Mouse (Mus musculus): Measurements from ENCODE around the gene Alg9.
"Not testable (repeated sequence)": the region's sequence is repeated elsewhere in the genome, so short reads cannot be mapped to it uniquely, and the experiment has no call there.

Gene Alg9

GRCm38 (mm10) chr9:50819716-50820115 is 44.9 kb downstream of the Alg9 start:
- no peak for DNase-seq

DNA sequence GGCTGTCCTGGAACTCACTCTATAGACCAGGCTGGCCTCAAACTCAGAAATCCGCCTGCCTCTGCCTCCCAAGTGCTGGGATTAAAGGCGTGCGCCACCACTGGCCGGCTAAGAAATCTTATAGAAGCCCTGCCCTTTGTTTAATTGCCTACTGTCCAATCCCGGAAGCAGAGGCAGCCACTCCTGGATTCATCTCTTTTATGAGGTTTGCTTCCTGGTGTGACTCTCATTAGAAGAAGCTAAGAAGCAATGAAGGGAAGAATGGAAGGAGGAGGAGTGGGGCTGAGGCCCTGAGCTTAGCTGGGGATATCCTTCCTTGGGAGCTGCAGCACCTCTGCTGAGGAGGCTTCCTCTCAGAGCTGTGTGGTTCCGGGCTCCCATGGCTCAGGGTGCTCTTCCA is 46.8 kb downstream of the Alg9 start:
- DNase-seq, result no peak

DNA sequence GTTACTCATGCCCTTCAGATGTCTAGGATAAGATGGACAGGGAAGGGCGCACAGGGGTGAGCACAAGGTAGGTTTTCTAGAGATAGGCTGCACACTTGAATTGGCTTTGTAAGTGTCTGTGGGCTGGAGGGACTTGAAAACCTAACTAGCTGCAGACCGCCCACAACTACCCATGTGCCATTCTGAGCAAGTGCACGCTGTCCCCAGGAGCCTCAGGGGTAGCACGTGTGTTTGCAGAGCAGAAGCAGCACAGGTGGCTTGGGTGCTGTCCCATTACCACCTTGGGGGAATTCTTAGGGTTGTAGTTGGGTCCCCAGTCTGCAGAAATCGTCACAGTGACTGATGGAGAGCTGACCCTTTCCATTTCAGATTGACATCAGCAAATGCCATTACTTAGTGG is 47.4 kb downstream of the Alg9 start:
- DNase-seq, result no peak

- no peak for DNase-seq
Measured at GRCm38 (mm10) chr9:50823779-50824453, 49.1 kb downstream of the Alg9 start.

DNA sequence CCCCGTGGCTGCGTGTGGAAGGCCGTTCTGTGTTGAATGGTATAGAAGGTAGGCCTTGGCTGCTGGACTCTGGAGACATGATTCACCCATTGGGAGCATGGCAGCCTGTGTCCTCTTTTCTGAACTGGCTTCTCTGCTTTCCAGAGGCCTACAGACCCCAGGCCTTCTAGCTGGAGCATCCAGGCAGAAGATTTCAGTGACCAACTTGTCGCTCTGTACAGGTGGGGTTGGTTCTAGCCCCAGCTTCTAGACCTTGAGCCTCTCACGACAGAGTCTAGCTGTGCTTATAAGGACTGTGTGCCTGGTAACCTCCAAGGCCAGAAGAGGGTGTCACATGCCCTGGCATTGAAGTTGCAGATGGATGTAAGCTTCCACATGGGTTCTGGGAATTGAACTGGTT is 56.7 kb downstream of the Alg9 start:
- DNase-seq, result no peak

DNA sequence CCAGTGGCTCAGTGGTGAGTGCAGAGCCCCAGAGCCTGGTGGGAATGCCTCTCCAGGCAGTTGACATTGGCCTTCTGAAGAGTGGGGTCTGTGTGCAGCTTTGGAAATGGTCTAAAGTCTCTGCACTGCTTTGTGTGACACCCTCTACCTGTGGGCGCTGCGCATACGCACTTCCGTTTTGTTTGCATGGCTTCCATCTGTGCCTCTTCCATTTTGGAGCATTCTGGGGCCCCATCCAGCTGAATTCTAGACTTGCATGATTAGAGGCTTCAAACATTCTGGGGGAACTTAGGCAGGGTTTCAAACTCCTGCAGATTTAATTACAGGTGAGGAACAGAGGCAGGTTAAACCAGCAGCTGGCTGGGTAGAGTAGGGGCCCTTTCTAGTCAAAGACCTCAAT is 57.3 kb downstream of the Alg9 start:
- DNase-seq, result no peak

- DNase-seq, result not testable (repeated sequence)
Measured at GRCm38 (mm10) chr9:50832582-50832981, 57.8 kb downstream of the Alg9 start.

GRCm38 (mm10) chr9:50833786-50834185 is 59.0 kb downstream of the Alg9 start:
- no peak for DNase-seq

GRCm38 (mm10) chr9:50835068-50835705 is 60.4 kb downstream of the Alg9 start:
- no peak for DNase-seq

GRCm38 (mm10) chr9:50836097-50836496 is 61.3 kb downstream of the Alg9 start:
- no peak for DNase-seq

- DNase-seq, result no peak
Measured at GRCm38 (mm10) chr9:50841079-50841789, 66.4 kb downstream of the Alg9 start.

DNA sequence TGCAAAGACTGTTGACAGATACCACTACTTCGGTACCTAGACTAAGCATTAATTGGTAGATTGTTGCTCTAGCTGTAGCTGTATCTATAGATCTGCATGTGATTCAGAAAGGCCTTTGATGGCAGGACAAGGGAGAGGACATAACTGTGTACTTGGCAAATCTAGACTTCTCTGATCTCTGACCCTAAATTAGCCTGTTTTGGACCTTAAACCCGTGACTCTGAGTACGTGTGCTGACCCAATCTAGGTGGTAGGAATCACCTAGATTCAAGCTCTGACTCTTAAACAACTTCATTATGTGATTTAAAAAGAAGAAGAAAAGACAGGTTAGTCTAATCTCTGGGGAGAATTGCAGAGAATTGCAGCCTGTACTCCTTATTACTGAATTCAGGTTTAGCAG is 70.3 kb downstream of the Alg9 start, which contains the start of gene Ppp2r1b:
Ppp2r1b (plus strand) TSS at position 221 of the 400 bp plus-strand sequence.
- no peak for DNase-seq

DNA sequence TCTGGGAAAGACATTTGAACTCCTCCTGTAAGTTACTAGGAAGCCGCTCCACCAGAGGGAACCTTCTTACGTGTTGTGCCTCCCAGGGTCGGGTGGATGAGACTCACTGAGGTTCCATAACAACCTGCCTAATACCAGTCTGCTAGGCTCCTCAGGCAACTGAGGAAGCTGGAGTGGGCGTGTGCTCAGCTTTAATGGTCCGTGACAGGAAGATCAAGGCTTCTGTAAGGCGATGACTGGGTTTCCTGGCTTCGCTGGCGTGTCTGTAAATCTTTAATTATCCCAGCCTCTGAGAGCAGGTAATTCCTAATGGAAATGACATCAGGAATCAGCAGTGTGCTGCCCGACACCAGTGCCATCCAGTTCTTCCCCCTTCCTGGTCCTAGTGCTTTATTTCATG is 70.7 kb downstream of the Alg9 start:
- DNase-seq, result no peak

- DNase-seq, result no peak
Measured at GRCm38 (mm10) chr9:50847133-50847532, 72.3 kb downstream of the Alg9 start.

DNA sequence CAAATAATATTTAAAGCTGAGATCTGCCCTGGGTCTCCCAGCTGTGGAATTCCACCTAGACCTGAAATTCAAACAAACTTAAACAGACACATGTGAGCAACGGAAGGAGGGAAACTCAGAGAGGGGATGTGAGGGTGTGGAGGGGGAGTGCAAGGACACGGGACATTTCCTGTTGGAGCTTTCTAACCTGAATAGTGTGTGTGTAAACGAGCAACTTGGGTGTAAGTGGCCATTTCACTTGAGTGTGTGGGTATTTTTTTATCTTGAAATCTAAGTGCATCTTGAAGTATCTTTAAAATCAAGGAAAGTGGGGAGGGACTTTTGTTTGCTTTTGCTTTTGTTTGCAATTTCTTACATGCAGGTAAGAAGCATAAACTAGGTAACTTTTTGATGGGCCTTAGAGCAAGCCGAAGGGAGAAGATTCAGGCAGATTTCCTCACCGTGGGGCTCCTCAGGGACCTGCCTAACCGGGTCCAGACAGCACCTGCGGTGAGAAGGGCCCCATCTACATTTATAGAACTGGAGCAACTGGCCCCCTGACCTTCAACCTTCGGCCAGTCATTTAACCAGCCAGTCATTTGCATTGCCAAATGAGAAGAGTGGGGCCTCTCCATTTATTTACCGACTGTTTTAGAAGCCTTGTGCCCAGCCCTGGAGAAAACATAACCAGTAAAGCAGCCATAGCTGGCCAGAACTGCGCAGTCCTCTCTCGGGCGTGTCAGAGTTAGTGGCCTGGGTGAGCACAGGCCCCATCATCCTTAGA is 73.0 kb downstream of the Alg9 start:
- no peak for DNase-seq

DNA sequence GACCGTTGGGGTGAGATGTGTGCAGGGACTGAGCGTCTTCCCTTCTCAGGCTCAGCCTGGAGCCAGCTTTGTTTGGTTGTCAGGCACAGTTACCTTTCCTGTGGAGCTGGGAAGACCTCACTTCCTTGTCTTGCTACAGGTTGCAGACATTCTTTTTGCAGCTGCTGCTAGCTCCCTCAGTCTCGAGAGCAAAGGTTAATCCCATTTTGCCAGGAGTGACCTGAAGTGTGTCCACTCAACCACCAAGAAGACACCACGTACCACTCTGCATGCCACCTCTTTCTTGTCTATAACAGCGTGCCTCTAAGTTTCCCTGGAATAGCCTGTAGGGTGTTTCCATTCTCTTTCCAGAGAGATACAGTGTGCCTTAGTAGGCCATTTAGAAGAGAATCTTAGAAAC is 74.0 kb downstream of the Alg9 start:
- no peak for DNase-seq

DNA sequence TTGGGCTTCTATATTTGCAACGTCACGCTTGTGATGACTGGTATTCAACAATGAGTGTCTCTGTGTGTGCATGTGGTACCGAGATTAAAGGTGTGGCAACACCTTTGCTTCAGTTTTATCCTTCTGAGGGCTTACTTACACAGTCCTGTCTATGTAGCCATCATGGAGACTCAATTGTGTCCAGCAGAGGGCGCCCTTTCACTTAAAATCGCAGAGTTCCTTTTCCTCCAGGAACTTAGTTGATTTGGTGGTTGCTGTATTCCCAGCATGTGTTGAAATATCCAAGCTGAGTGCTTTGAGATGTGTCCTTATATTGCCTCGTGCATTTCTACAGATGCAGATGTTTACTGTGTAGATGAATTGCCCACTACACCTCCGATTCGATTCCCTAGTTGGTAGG is 74.4 kb downstream of the Alg9 start:
- peak; percentile 99 for DNase-seq

DNA sequence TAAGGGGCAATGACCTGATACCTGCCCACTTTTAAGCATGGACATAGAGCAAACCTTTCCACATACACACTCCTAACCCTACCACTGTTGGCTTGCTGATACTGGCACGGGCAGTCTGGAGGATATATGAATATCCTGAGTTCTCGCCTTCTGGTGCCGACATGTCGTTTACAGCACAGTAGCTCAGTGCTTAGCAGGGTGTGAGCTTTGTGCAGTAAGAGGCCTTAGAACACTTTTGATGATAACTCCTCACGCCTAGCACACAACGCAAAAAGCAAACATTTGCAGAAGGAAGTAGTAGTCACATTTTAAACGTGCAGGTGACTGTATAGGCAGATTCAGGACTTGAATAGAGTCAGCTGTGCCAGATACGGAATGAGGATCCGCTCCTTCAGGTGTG is 74.9 kb downstream of the Alg9 start:
- no peak for DNase-seq

DNA sequence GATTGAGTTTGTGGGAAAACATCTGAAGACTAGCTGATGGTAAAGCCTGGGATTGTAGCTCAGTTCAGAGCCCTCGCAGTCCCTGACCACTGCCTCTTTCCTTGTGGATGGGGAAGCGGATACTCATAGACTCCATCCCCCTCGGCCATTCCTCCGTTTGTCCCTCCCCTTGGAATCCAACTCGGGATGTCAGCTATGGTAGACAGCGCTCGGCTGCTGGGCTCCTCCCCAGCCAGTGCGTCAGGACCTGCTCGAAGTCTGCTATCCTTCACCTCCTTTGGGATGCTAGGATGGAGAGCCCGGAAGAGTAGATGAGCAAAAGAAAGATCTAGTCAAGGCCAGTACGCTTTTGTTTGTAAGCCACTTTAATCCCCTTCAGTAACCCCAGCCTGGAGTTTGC is 75.5 kb downstream of the Alg9 start:
- no peak for DNase-seq

GRCm38 (mm10) chr9:50850713-50851112 is 75.9 kb downstream of the Alg9 start:
- no peak for DNase-seq

DNA sequence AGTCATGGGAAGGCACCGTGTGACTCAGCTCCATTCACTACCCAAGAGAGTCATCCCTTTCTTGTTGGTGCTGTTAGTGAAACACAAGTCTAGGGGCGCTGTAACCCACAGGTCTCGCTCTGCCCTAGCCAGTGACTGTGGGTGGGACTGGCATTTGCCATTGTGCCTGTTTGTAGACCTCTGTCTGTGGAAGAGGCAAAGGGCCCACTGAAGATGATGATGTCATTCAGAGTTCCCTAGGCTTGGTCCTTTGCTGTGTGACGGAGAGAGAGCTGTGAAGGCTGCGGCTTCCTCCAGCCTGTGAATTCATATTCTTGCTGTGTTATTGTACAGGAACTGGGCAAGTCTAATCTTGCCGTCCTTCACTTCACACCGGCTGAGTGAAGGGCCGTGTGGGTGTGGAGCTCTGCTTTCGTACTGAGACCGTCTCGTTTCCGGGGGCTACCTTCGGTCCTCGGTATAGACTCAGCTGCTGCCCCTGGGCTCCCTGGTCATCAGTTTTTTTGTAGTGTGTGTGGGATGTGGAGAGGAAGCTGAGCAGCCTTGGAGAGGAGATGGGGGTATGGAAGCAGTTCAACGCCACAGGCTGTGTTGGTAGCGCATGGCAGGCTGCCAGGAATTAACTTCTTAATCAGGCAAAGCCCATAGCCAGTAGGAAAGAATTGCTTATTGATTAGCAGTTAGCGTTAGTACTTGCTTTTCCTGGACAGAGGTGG is 78.0 kb downstream of the Alg9 start:
- peak; percentile 49 for DNase-seq

DNA sequence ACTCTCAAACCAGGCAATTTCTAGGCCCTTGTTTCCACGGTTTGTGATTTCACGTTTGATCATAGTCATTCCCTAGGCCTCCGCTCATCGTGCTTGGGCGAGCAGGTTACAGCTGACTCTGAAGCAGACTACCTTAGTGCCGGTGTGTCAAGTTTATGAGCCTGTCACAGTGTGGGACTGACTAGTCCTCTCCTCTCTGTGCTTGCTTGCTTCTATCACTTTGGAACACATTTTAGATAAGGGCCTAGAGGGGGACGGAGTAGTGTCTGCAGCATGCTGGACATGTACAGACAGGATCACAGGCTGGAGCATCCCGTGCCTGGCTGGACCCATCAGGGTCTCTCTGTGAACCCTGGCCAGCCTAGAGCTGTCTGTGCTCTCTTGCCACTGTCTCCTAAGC is 79.6 kb downstream of the Alg9 start:
- no peak for DNase-seq
